9 mouse cellular contexts compared by ENCODE assay signal in the genomic region with DNA sequence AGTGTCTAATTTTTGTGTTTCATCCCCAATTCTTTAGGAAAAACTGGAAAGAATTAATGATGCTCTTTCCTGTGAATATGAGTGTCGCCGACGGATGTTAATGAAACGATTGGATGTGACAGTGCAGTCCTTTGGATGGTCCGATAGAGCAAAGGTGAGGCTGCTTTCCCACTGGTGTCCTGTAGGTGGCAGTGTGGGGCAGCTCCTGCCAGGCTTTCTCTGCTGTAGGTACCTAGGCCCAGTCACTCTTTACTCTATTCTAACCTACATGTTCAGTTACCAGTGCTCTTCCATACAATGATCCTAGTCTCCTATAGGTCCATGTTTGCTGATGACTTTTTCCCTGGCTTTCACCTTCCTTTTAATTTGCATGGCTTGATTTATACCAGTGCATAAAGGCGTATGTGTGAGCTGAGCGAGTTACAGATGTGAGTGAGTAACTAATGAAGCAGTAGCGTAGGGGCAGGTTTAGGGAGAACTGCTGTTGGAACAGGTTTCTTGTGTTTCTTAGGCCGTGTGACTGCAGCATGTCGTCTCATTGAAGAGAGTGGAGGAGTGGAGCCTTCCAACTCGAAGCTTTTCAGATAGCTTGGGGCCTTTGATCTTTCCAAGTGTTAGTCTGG. TPM values are rescaled to one million over a fixed set of nuclear protein-coding genes. Genes with fewer than 3 reads are reported as not detected.
DNase-seq lines count a peak whose midpoint lies in the region; ATAC-seq and TF ChIP-seq lines count a peak whose summit lies in the region.
"Had no signal": no experiment of that assay in that cellular context is flagged by ENCODE, and none has a peak within 500 bp of the region (broad histone marks: within the 10 kb centered on the region; RNA-seq: fewer than 3 reads in every experiment).

No protein-coding gene starts in this region.

- H3K27me3 ChIP-seq in intestine, embryonic 16.5 days (replicated peaks; ENCODE audit: control insufficient read depth, insufficient read depth, low read length), result no peaks in the 10 kb centered on the region
- H3K27me3 ChIP-seq in midbrain, embryonic 15.5 days (replicated peaks), result no peaks in the 10 kb centered on the region
- H3K27me3 ChIP-seq in spleen, adult 2 months (ENCODE audit: control insufficient read depth, insufficient read depth, low read length), result no peaks in the 10 kb centered on the region
- H3K27me3 ChIP-seq: stomach, embryonic 15.5 days had no signal

- no peak for TF ChIP-seq POLR2A in spleen, adult 2 months (IDR thresholded peaks at IDR 0.05; ENCODE audit: low read depth, low read length)

- no peak overlapping the region for H3K9ac ChIP-seq in intestine, embryonic 16.5 days (ENCODE audit: low read depth, low read length)
- no peak overlapping the region for H3K9ac ChIP-seq in midbrain, embryonic 15.5 days
- H3K9ac ChIP-seq: stomach, embryonic 15.5 days had no signal

- peak; percentile 24 for DNase-seq in ovary, postnatal 10 days (ENCODE audit: low spot score)
- DNase-seq in ovary, adult 18-20 months (ENCODE audit: low spot score), result no peak
- peak; percentile 83 to 88 for DNase-seq in cerebellum, postnatal 25 days
- peak; percentile 73 to 75 for DNase-seq in frontal cortex, postnatal 36 days (ENCODE audit: low spot score in 2 of 2)
- DNase-seq in left cerebral cortex, postnatal 36 days (ENCODE audit: low spot score in 2 of 2), result peak; percentile 55 to 71
- peak; percentile 28 to 76 for DNase-seq in spleen, adult 2 months (ENCODE audit: low read depth in 1 of 2, low spot score in 2 of 2)

- H3K4me1 ChIP-seq in intestine, embryonic 16.5 days (ENCODE audit: control insufficient read depth, insufficient read depth, low read length), result no peaks in the 10 kb centered on the region
- no peaks in the 10 kb centered on the region for H3K4me1 ChIP-seq in midbrain, embryonic 15.5 days
- H3K4me1 ChIP-seq in spleen, adult 2 months (ENCODE audit: control insufficient read depth, insufficient read depth, insufficient read length), result 0 out of 2 replicates have a peak, but pooled peaks cover 2% of the 10 kb centered on the region
- H3K4me1 ChIP-seq: stomach, embryonic 15.5 days had no signal

- 72% methylated on average over 11 of the region's 11 CpGs for WGBS in intestine, embryonic 16.5 days
- 74% methylated on average over 11 of the region's 11 CpGs for WGBS in midbrain, embryonic 15.5 days
- WGBS in spleen, adult 2 months, result 67% methylated on average over 11 of the region's 11 CpGs

- intact Hi-C loops in left cerebral cortex, postnatal 36 days (cut with DNase I), result loop anchor here (2.0 kb wide), 1 partner anchor 175 kb away; no protein-coding TSS in a partner anchor

- no peak overlapping the region for H3K27ac ChIP-seq in intestine, embryonic 16.5 days (ENCODE audit: low read length)
- no peak overlapping the region for H3K27ac ChIP-seq in midbrain, embryonic 15.5 days
- no peak overlapping the region for H3K27ac ChIP-seq in spleen, adult 2 months (ENCODE audit: insufficient read depth, low read length)
- H3K27ac ChIP-seq: stomach, embryonic 15.5 days had no signal

- H3K4me3 ChIP-seq in intestine, embryonic 16.5 days (ENCODE audit: low read length), result no peak overlapping the region
- H3K4me3 ChIP-seq in midbrain, embryonic 15.5 days, result no peak overlapping the region
- no peak overlapping the region for H3K4me3 ChIP-seq in spleen, adult 2 months (ENCODE audit: extremely low read depth, insufficient read depth, insufficient read length)
- H3K4me3 ChIP-seq: stomach, embryonic 15.5 days had no signal

- ATAC-seq in intestine, embryonic 16.5 days, result 0 out of 2 replicates have a peak, but pooled peaks have one; percentile 64
- ATAC-seq in midbrain, embryonic 15.5 days (replicated peaks), result peak; percentile 83

- no peak overlapping the region for H3K4me2 ChIP-seq in intestine, embryonic 16.5 days (ENCODE audit: low read depth, low read length)
- H3K4me2 ChIP-seq in midbrain, embryonic 15.5 days, result no peak overlapping the region
- H3K4me2 ChIP-seq: stomach, embryonic 15.5 days had no signal

- no peaks in the 10 kb centered on the region for H3K9me3 ChIP-seq in intestine, embryonic 16.5 days (ENCODE audit: control insufficient read depth, low read length)
- no peaks in the 10 kb centered on the region for H3K9me3 ChIP-seq in midbrain, embryonic 15.5 days
- H3K9me3 ChIP-seq: stomach, embryonic 15.5 days had no signal

- peaks cover 10% of the 10 kb centered on the region for H3K36me3 ChIP-seq in intestine, embryonic 16.5 days (ENCODE audit: control insufficient read depth, insufficient read depth, low read length)
- H3K36me3 ChIP-seq in midbrain, embryonic 15.5 days (replicated peaks), result peaks cover 24% of the 10 kb centered on the region
- H3K36me3 ChIP-seq in spleen, adult 2 months (ENCODE audit: control insufficient read depth, insufficient read depth, low read length), result peaks cover 8% of the 10 kb centered on the region

- peak; percentile 92; the same call in 1 of the 2 replicates for TF ChIP-seq CTCF in spleen, adult 2 months (IDR thresholded peaks at IDR 0.05; ENCODE audit: extremely low read depth, insufficient read depth, insufficient read length, insufficient replicate concordance)

RNA-seq across cellular contexts. Expression of gene Fam98b, which starts 14.4 kb away (rescaled TPM):
- 4.8 and 6.6 TPM in 2 replicates for polyA plus RNA-seq in intestine, embryonic 16.5 days (2015; fragmentation: Nextera tagmentation; extraction: Ambion mirVana)
- total RNA-seq in left cerebral cortex, postnatal 36 days (2021), result 10 to 100 TPM; 45.2 to 52.4 TPM
- polyA plus RNA-seq in midbrain, embryonic 15.5 days (2015; fragmentation: Nextera tagmentation; extraction: Ambion mirVana), result 15.1 and 15.4 TPM in 2 replicates
- polyA plus RNA-seq in spleen, adult 2 months (2012; rRNA removed), result 3.3 and 4.0 TPM in 2 replicates
